Mouse (Mus musculus) lung, embryonic 14.5 days (tissue): ENCODE measurements around the gene Myt1l. TPM values are rescaled to one million over a fixed set of nuclear protein-coding genes. Genes with fewer than 3 reads are reported as not detected.

ENCODE experiments used
- ATAC-seq: fragments of 200-750 bp; cut with Nextera tagmentation; 2 replicates; pipeline ENCODE4 v1.8.0; 2017; ENCODE audit warnings: mild to moderate bottlenecking, moderate TSS enrichment, moderate library complexity; ENCODE audit not compliant: insufficient read depth
- DNase-seq: peaks from one replicate; pipeline ENCODE4 v3.0.0-alpha.2; 2015
- H3K27ac ChIP-seq: fragments of 300-500 bp; sonication (generic); 2 replicates; pipeline ENCODE4 v1.5.1; 2014; ENCODE audit warnings: low read depth, mild to moderate bottlenecking, moderate library complexity
- H3K27me3 ChIP-seq: fragments of 300-500 bp; sonication (generic); 2 replicates; pipeline ENCODE4 v1.6.1; 2014; ENCODE audit warnings: low read length, control low read depth; ENCODE audit not compliant: insufficient read depth
- H3K36me3 ChIP-seq: fragments of 300-500 bp; sonication (generic); 2 replicates; pipeline ENCODE4 v1.6.1; 2014; ENCODE audit warnings: control low read depth; ENCODE audit not compliant: insufficient read depth
- H3K4me1 ChIP-seq: fragments of 300-500 bp; sonication (generic); 2 replicates; pipeline ENCODE4 v1.6.1; 2014; ENCODE audit warnings: antibody characterized with exemption, control low read depth; ENCODE audit not compliant: insufficient read depth
- H3K4me2 ChIP-seq: fragments of 300-500 bp; sonication (generic); 2 replicates; pipeline ENCODE4 v1.6.1; 2014; ENCODE audit warnings: mild to moderate bottlenecking
- H3K4me3 ChIP-seq: fragments of 300-500 bp; sonication (generic); 2 replicates; pipeline ENCODE4 v1.5.1; 2014; ENCODE audit warnings: low read depth, low read length
- H3K9ac ChIP-seq: fragments of 300-500 bp; sonication (generic); 2 replicates; pipeline ENCODE4 v1.6.1; 2014
- H3K9me3 ChIP-seq: fragments of 300-500 bp; sonication (generic); 2 replicates; pipeline ENCODE4 v1.6.1; 2016; ENCODE audit warnings: low read depth, low read length, control low read depth
- CTCF ChIP-seq: IDR thresholded peaks from 2 replicates; pipeline ENCODE4 v1.5.1; 2016; ENCODE audit warnings: antibody characterized with exemption, low read depth
- WGBS: fragments of 180-500 bp; shearing (Covaris S2); extraction: QIAGEN DNeasy Blood & Tissue Kit; methylation state at CpG from one replicate; pipeline ENCODE4 v1.1.7; 2014; 5-methylcytosine and 5-hydroxymethylcytosine counted together
- polyA plus RNA-seq: library from polyadenylated mRNA; unstranded; fragments of >200 nt; fragmentation: Nextera tagmentation; extraction: Ambion mirVana; gene quantifications from 2 replicates; pipeline ENCODE4 v1.2.1, GENCODE M21; 2014

Myt1l gene
- 0.04 TPM in 1 of 2 replicates, not detected in the other for polyA plus RNA-seq

DNA sequence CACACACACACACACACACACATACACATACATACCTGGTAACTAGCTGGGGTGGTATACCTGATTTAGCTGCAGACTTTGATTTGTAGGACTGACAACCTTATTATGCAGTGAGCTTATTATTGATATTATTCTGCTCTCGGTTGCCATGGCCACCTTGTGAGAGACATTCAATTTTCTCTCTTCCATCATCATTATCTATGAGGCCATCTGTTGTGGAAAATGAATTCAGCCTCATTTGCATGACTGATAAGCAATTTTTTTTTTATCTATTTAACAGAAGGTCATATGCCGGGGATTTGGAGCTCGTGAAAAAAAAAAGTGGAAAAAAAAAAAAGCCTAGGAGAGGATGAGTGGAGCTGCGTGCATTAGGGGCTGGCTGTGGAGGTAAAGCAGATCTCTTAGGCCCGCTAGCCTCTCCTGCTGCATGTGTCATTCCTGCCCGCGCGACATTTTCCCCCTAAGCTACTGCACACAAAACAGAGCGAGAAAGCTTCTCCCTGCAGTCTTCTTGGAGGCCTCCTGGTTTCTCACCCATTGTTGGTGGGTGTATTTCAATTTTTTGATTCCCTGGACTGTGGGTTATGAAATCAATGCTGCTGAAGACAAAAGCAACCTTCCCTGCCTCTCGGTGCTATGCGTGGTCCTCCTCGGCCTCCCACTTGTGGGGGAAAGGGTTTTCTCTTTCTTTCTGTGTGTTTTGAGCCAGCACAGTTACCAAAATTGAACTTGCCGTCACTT, at the start of gene Myt1l:
TSS of gene Myt1l (plus strand) at position 354 of the 741 bp plus-strand sequence.
- no peak for DNase-seq
- Histone ChIP-seq H3K27me3 (peaks cover 7% of the 10 kb centered on the region), H3K4me1 (no peaks in the 10 kb centered on the region), H3K9me3 (no peaks in the 10 kb centered on the region), H3K9ac (no peak within 1 kb of the TSS), H3K36me3 (no peaks in the 10 kb centered on the region), H3K4me2 (peak within 1 kb of the TSS; percentile 5; the same call in 1 of the 2 replicates), H3K27ac (no peak within 1 kb of the TSS), H3K4me3 (no peak within 1 kb of the TSS)
- no peak for ATAC-seq
- no peak for TF ChIP-seq CTCF
- 43% methylated on average over 13 of the region's 13 CpGs for WGBS

DNA sequence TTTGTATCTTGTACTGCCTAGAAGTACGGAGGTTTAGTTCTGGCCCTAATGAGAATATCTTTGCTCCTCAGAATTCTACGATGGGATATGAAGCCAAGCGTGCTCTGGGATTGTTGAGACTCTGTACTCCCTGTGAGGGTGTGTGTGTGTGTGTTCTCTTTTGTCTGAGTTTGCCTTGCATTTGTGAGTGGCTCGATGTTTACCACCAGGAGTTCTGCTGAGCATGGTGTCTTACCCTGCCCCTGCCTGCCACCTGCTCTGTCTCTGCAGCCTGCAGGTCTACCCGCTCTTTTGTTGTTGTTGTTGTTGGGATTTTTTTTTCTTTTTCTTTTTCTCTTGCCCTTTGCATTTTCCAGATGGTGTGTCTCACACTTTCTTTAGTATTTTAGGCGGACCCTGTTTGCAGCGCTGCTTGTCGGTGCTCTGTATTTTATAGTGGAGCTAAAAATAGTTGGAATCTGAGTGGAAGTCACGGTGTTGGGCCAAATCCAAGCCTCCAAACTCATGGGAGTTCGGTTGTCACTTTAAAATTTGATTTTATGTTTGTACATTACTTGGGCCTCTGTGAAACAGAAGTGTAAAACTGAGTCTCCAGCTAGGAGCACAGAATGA, 41.7 kb upstream of the Myt1l start:
- Histone ChIP-seq H3K4me2 (no peak overlapping the region), H3K9me3 (no peaks in the 10 kb centered on the region), H3K27ac (no peak overlapping the region), H3K4me1 (no peaks in the 10 kb centered on the region), H3K36me3 (no peaks in the 10 kb centered on the region), H3K4me3 (no peak overlapping the region), H3K9ac (no peak overlapping the region), H3K27me3 (no peaks in the 10 kb centered on the region)
- 76% methylated on average over 10 of the region's 10 CpGs for WGBS
- TF ChIP-seq CTCF, result no peak
- ATAC-seq (no peak), DNase-seq (no peak)

GRCm38 (mm10) chr12:29526236-29526644, 1.9 kb upstream of the Myt1l start:
- no peak overlapping the region for H3K4me3 ChIP-seq
- WGBS, result 11% methylated on average over 6 of the region's 6 CpGs
- no peak overlapping the region for H3K9ac ChIP-seq
- H3K27me3 ChIP-seq, result 0 out of 2 replicates have a peak, but pooled peaks cover 2% of the 10 kb centered on the region
- DNase-seq, result no peak
- no peak overlapping the region for H3K27ac ChIP-seq
- no peaks in the 10 kb centered on the region for H3K9me3 ChIP-seq
- no peaks in the 10 kb centered on the region for H3K36me3 ChIP-seq
- ATAC-seq, result no peak
- H3K4me2 ChIP-seq, result no peak overlapping the region
- no peaks in the 10 kb centered on the region for H3K4me1 ChIP-seq
- TF ChIP-seq CTCF, result no peak

DNA sequence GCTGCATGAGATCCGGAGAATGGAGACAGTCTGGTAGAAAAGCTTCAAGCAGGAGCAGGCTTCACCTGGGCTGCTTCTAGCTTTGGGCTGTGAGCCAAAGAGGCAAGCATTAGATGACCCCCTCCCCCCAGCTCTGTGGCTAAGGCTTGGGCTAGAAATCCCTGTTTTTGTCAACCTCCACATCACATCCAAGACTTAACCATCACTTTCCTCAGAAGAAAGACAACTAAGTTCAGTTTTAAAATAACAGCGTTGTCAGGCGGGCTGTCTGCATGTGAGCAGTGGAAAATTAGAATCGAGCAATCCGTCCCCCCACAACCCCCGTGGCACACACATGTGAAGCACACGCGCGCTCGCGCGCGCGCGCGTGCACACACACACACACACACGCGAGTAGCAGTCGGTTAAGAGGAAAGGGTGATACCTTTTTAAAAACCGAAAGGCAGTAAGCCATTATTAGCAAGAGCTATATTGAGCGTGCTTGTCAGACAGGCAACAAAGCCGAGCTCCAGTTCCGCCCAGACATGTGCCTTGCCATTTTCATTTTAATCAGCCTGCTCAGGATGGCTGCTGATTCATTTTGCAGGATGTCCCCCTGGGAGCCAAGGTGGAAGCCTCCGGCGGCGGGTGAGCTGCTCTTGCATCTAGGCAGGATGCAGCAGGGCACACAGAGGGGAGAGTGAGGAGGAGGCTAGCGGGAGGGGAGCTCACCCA, 979 bp upstream of the Myt1l start:
- DNase-seq, result no peak
- TF ChIP-seq CTCF, result no peak

GRCm38 (mm10) chr12:29530241-29530725, 2.1 kb downstream of the Myt1l start:
- 9% methylated on average over 6 of the region's 6 CpGs for WGBS
- Histone ChIP-seq H3K36me3 (no peaks in the 10 kb centered on the region), H3K9ac (no peak overlapping the region), H3K4me2 (no peak overlapping the region), H3K27ac (no peak overlapping the region), H3K27me3 (peaks cover 28% of the 10 kb centered on the region), H3K4me3 (no peak overlapping the region), H3K9me3 (no peaks in the 10 kb centered on the region), H3K4me1 (no peaks in the 10 kb centered on the region)
- TF ChIP-seq CTCF, result no peak
- ATAC-seq, result no peak
- peak; percentile 81 for DNase-seq

More for the DNA sequence above, 979 bp upstream of the Myt1l start:
- no peaks in the 10 kb centered on the region for H3K4me1 ChIP-seq
- H3K4me3 ChIP-seq, result no peak overlapping the region
- H3K27ac ChIP-seq, result no peak overlapping the region
- H3K27me3 ChIP-seq, result 0 out of 2 replicates have a peak, but pooled peaks cover 6% of the 10 kb centered on the region
- H3K4me2 ChIP-seq, result peak overlapping the region; percentile 5; the same call in 1 of the 2 replicates
- ATAC-seq, result no peak
- no peaks in the 10 kb centered on the region for H3K36me3 ChIP-seq
- no peak overlapping the region for H3K9ac ChIP-seq
- no peaks in the 10 kb centered on the region for H3K9me3 ChIP-seq
- 2% methylated on average over 27 of the region's 27 CpGs for WGBS

- no peak for ATAC-seq
- Histone ChIP-seq H3K4me2 (no peak overlapping the region), H3K4me1 (no peaks in the 10 kb centered on the region), H3K36me3 (no peaks in the 10 kb centered on the region), H3K9ac (no peak overlapping the region), H3K27ac (no peak overlapping the region), H3K9me3 (no peaks in the 10 kb centered on the region), H3K4me3 (no peak overlapping the region), H3K27me3 (peaks cover 34% of the 10 kb centered on the region)
- 80% methylated on average over 7 of the region's 7 CpGs for WGBS
- no peak for DNase-seq
- no peak for TF ChIP-seq CTCF
Measured at GRCm38 (mm10) chr12:29530823-29531222, 2.6 kb downstream of the Myt1l start.
